ENCODE assay signal across 12 mouse cellular contexts in the genomic region with DNA sequence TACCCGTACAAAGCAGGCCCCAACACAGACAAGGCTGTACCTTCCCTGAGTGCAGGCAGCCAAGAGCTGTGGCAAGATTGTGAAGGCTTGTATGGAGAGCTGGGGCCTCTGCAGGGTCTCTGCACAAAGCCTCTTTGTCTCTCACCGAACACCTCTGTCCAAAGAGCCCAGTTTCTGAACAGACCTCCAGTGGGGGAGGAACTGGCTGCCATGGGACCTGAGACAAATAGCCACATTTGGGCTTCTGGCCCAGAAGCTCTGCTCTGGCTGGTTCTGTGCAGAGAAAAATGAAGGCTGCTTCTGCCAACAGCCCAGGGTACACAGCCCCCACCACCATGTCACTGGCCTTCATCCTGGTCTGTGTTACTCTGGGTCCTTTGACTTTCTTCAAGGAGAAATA. TPM values are rescaled to one million over a fixed set of nuclear protein-coding genes. Genes with fewer than 3 reads are reported as not detected.
DNase-seq lines count a peak whose midpoint lies in the region; ATAC-seq and TF ChIP-seq lines count a peak whose summit lies in the region.
"Had no signal": no experiment of that assay in that cellular context is flagged by ENCODE, and none has a peak within 500 bp of the region (broad histone marks: within the 10 kb centered on the region; RNA-seq: fewer than 3 reads in every experiment).

No protein-coding gene starts in this region.

- H3K4me1 ChIP-seq in forebrain, embryonic 16.5 days (replicated peaks; ENCODE audit: control insufficient read depth, insufficient read depth, low read length) = peaks cover 4% of the 10 kb centered on the region

- WGBS in forebrain, embryonic 16.5 days = 11% methylated on average over 2 of the region's 2 CpGs

- H3K27me3 ChIP-seq in forebrain, embryonic 16.5 days (replicated peaks; ENCODE audit: control insufficient read depth, insufficient read depth, low read length) = no peaks in the 10 kb centered on the region
- H3K27me3 ChIP-seq: embryonic facial prominence, embryonic 15.5 days; megakaryocyte, embryonic 14.5 days; Patski had no signal

- peak in 1 of 2 experiments; percentile 47 for DNase-seq in left cerebral cortex, adult 2 months (ENCODE audit: extremely low spot score in 1 of 2, low spot score in 2 of 2)
- DNase-seq in left cerebral cortex, postnatal 36 days (ENCODE audit: low spot score in 2 of 2) = no peak
- peak; percentile 64 to 71 for DNase-seq in cerebellum, postnatal 10 days
- peak; percentile 39 for DNase-seq in left cerebral cortex, postnatal 4 days
- DNase-seq in right cerebral cortex, postnatal 14 days = no peak
- no peak for DNase-seq in thymus, postnatal 4 days
- DNase-seq: kidney, adult 18-20 months had no signal

- H3K27ac ChIP-seq in left cerebral cortex, adult 2 months = peak overlapping the region; percentile 33; the same call in 1 of the 2 replicates
- H3K27ac ChIP-seq in forebrain, embryonic 16.5 days (ENCODE audit: low read length) = peak overlapping the region; percentile 2; the same call in 1 of the 2 replicates
- H3K27ac ChIP-seq: embryonic facial prominence, embryonic 15.5 days had no signal

- no peaks in the 10 kb centered on the region for H3K9me3 ChIP-seq in forebrain, embryonic 16.5 days (ENCODE audit: control insufficient read depth, low read length)
- H3K9me3 ChIP-seq: embryonic facial prominence, embryonic 15.5 days had no signal

- H3K4me3 ChIP-seq in left cerebral cortex, adult 2 months = no peak overlapping the region
- H3K4me3 ChIP-seq in forebrain, embryonic 16.5 days (replicated peaks; ENCODE audit: low read length) = no peak overlapping the region
- H3K4me3 ChIP-seq: embryonic facial prominence, embryonic 15.5 days; megakaryocyte, embryonic 14.5 days had no signal

- no peak for TF ChIP-seq CTCF in left cerebral cortex, adult 2 months (IDR thresholded peaks at IDR 0.05)

- peak; percentile 79 for ATAC-seq in forebrain, embryonic 16.5 days
- no peak for ATAC-seq in inflammation-experienced regulatory T-cells, adult 6 months
- ATAC-seq: Patski had no signal

- no peak overlapping the region for H3K9ac ChIP-seq in forebrain, embryonic 16.5 days (replicated peaks; ENCODE audit: low read depth, low read length)
- H3K9ac ChIP-seq: embryonic facial prominence, embryonic 15.5 days had no signal

- H3K4me2 ChIP-seq in forebrain, embryonic 16.5 days (ENCODE audit: low read length) = no peak overlapping the region
- H3K4me2 ChIP-seq: embryonic facial prominence, embryonic 15.5 days had no signal

- intact Hi-C loops in left cerebral cortex, adult 2 months (cut with DNase I) = no loop called here
- intact Hi-C loops in left cerebral cortex, postnatal 36 days (cut with DNase I) = no loop called here
- intact Hi-C loops in left cerebral cortex, postnatal 4 days (cut with DNase I) = no loop called here

- peaks cover 17% of the 10 kb centered on the region for H3K36me3 ChIP-seq in forebrain, embryonic 16.5 days (ENCODE audit: control insufficient read depth, insufficient read depth)

RNA-seq across cellular contexts. Expression of gene Entpd6, which starts 16.8 kb away (rescaled TPM):
- 10 to 100 TPM; 46.5 to 51.5 TPM for total RNA-seq in left cerebral cortex, adult 2 months (2021)
- total RNA-seq in left cerebral cortex, postnatal 36 days (2021) = 10 to 100 TPM; 43.7 to 49.4 TPM
- 51.4 and 62.3 TPM in 2 replicates for polyA plus RNA-seq in forebrain, embryonic 16.5 days (2015; fragmentation: Nextera tagmentation; extraction: Ambion mirVana)
- total RNA-seq in left cerebral cortex, postnatal 4 days (2021) = 10 to 100 TPM; 53.0 to 58.5 TPM
- 10 to 100 TPM; 20.2 to 37.4 (median 35.8) TPM for polyA plus RNA-seq in inflammation-experienced regulatory T-cells, adult 6 months (2017; shearing (Covaris generic))

RNA-seq across cellular contexts. Expression of gene Pygb, which starts 20.9 kb away (rescaled TPM):
- total RNA-seq in left cerebral cortex, adult 2 months (2021) = 100 to 1,000 TPM; 126 to 127 TPM
- 100 to 1,000 TPM; 116 to 126 TPM for total RNA-seq in left cerebral cortex, postnatal 36 days (2021)
- 102 and 110 TPM in 2 replicates for polyA plus RNA-seq in forebrain, embryonic 16.5 days (2015; fragmentation: Nextera tagmentation; extraction: Ambion mirVana)
- 100 to 1,000 TPM; 138 to 144 TPM for total RNA-seq in left cerebral cortex, postnatal 4 days (2021)
- polyA plus RNA-seq in inflammation-experienced regulatory T-cells, adult 6 months (2017; shearing (Covaris generic)) = 10 to 100 TPM; 45.0 to 48.4 (median 46.1) TPM

Comparison
In these comparisons a context has a peak if more than half of its experiments do, and no peak if none do; other contexts are left out.
1. DNase-seq: peak in cerebellum, postnatal 10 days (2 of 2) and left cerebral cortex, postnatal 4 days (single experiment); none in left cerebral cortex, postnatal 36 days (0 of 2), right cerebral cortex, postnatal 14 days (single experiment) and thymus, postnatal 4 days (single experiment).